Mouse (Mus musculus) urinary bladder, postnatal 36 days (tissue): ENCODE results near the gene 1700017B05Rik.

Experiments
- DNase-seq, 2 experiments: peaks; one replicate each; pipeline ENCODE4 v3.0.0; 2022; ENCODE audit warnings: low spot score in 2 of 2, mixed read lengths in 1 of 2

1700017B05Rik gene

GRCm38 (mm10) chr9:57220356-57220755, 42.1 kb downstream of the 1700017B05Rik start:
- peak in 1 of 2 experiments; percentile 37 for DNase-seq

- no peak for DNase-seq
Measured at GRCm38 (mm10) chr9:57219511-57219910, 42.9 kb downstream of the 1700017B05Rik start.

GRCm38 (mm10) chr9:57218776-57219175, 43.6 kb downstream of the 1700017B05Rik start:
- DNase-seq = no peak

- no peak for DNase-seq
Measured at GRCm38 (mm10) chr9:57217220-57217619, 45.2 kb downstream of the 1700017B05Rik start.

- DNase-seq = no peak
Measured at GRCm38 (mm10) chr9:57214500-57214899, 47.9 kb downstream of the 1700017B05Rik start.

GRCm38 (mm10) chr9:57212448-57213222, 49.8 kb downstream of the 1700017B05Rik start:
- DNase-seq = no peak

- DNase-seq = peak in 1 of 2 experiments; percentile 24
Measured at GRCm38 (mm10) chr9:57209316-57209715, 53.1 kb downstream of the 1700017B05Rik start.

- no peak for DNase-seq
Measured at GRCm38 (mm10) chr9:57206896-57207295, 55.5 kb downstream of the 1700017B05Rik start.

GRCm38 (mm10) chr9:57203571-57203970, 58.8 kb downstream of the 1700017B05Rik start:
- peak in 1 of 2 experiments; percentile 26 for DNase-seq
